Mouse (Mus musculus) adrenal gland, adult 2 months (tissue): Measurements from ENCODE around the gene Hnrnpdl. TPM values are rescaled to one million over a fixed set of nuclear protein-coding genes. Genes with fewer than 3 reads are reported as not detected.

Source experiments
- DNase-seq: peaks from one replicate; pipeline ENCODE4 v3.0.0; 2021
- polyA plus RNA-seq: library from polyadenylated mRNA; depleted of rRNA; stranded (reverse); fragments of >200 nt; gene quantifications from 2 replicates; pipeline ENCODE4 v1.2.3, GENCODE M21; 2012; rRNA removed
- total RNA-seq, 2 experiments: library from RNA; stranded (reverse); gene quantifications; 2 replicates each; pipeline ENCODE4 v1.2.3; 2021

Gene Hnrnpdl
- total and polyA plus RNA-seq, 3 experiments = 70.4 to 114 (median 100) TPM

GRCm38 (mm10) chr5:100005896-100006295 is 33.6 kb downstream of the Hnrnpdl start:
- no peak for DNase-seq

- DNase-seq = peak; percentile 28
Measured at GRCm38 (mm10) chr5:100005431-100005830, 34.0 kb downstream of the Hnrnpdl start.

GRCm38 (mm10) chr5:100003895-100004294 is 35.6 kb downstream of the Hnrnpdl start:
- DNase-seq = no peak

GRCm38 (mm10) chr5:100000500-100000899 is 39.0 kb downstream of the Hnrnpdl start:
- no peak for DNase-seq

GRCm38 (mm10) chr5:100000048-100000447 is 39.4 kb downstream of the Hnrnpdl start:
- no peak for DNase-seq

GRCm38 (mm10) chr5:99994680-99995079 is 44.8 kb downstream of the Hnrnpdl start:
- no peak for DNase-seq

- peak; percentile 48 for DNase-seq
Measured at GRCm38 (mm10) chr5:99994166-99994565, 45.3 kb downstream of the Hnrnpdl start.

Other genes starting within 250 kb of the Hnrnpdl start
- gene Vamp9, start 133.4 kb downstream of the Hnrnpdl start, total RNA-seq = 1 to 10 TPM in 1 of 2 experiments, under 1 TPM in 1; 0.62 to 1.2 TPM
- 0.67 and 1.0 TPM in 2 replicates for gene Vamp9, start 133.4 kb downstream of the Hnrnpdl start, polyA plus RNA-seq
- gene Hnrnpd, start 60.7 kb downstream of the Hnrnpdl start, total RNA-seq = 100 to 1,000 TPM in 1 of 2 experiments, 10 to 100 TPM in 1; 82.6 to 161 TPM
- gene Hnrnpd, start 60.7 kb downstream of the Hnrnpdl start, polyA plus RNA-seq = 50.5 and 52.5 TPM in 2 replicates
- 1 to 10 TPM in 1 of 2 experiments, under 1 TPM in 1; 0.86 to 1.8 TPM for gene 4930524J08Rik, start 60.6 kb downstream of the Hnrnpdl start, total RNA-seq
- 2.9 and 4.8 TPM in 2 replicates for gene 4930524J08Rik, start 60.6 kb downstream of the Hnrnpdl start, polyA plus RNA-seq
- gene Enoph1, start 321 bp upstream of the Hnrnpdl start, total RNA-seq = 10 to 100 TPM; 26.5 to 35.8 TPM
- 54.3 and 58.6 TPM in 2 replicates for gene Enoph1, start 321 bp upstream of the Hnrnpdl start, polyA plus RNA-seq
- gene Tmem150c, start 120.1 kb upstream of the Hnrnpdl start, total RNA-seq = 10 to 100 TPM in 1 of 2 experiments, 1 to 10 TPM in 1; 9.3 to 19.0 TPM
- gene Tmem150c, start 120.1 kb upstream of the Hnrnpdl start, polyA plus RNA-seq = 1.3 and 1.9 TPM in 2 replicates